Mouse (Mus musculus) heart, postnatal 14 days (tissue): Measurements from ENCODE around the gene Ctdsp1. TPM values are rescaled to one million over a fixed set of nuclear protein-coding genes. Genes with fewer than 3 reads are reported as not detected.
A peak's percentile ranks its signal among the peaks of the same experiment; 100 is the strongest.

ENCODE experiments used
- DNase-seq, 2 experiments: peaks; one replicate each; pipeline ENCODE4 v3.0.0; 2021 to 2022
- intact Hi-C: fragments of 180-260 bp; cut with DNase I; formaldehyde crosslinking; loops from one replicate; pipeline ENCODE4 v1.15.1; 2025
- long read RNA-seq, 2 experiments: library from polyadenylated mRNA; stranded (forward); transcript quantifications; one replicate each; pipeline ENCODE4 v2.0.0; 2021
- total RNA-seq, 2 experiments: library from RNA; stranded (reverse); gene quantifications; 2 replicates each; pipeline ENCODE4 v1.2.3; 2021

Ctdsp1 gene
- total RNA-seq = 100 to 1,000 TPM; 106 to 118 TPM
- long read RNA-seq, experiment 1, partial matches to known transcripts = 6 of 17 reads
- long read RNA-seq, experiment 1, other reads (novel, unspliced or antisense) = 7 of 17 reads
- long read RNA-seq, experiment 2, transcript Ctdsp1-201 (7 exons, 2,876 nt) = major isoform, 9 of 20 reads
- long read RNA-seq, experiment 2, partial matches to known transcripts = 3 of 20 reads
- long read RNA-seq, experiment 2, other reads (novel, unspliced or antisense) = 8 of 20 reads

GRCm38 (mm10) chr1:74390924-74391748 is at the start of gene Ctdsp1:
TSS of gene Ctdsp1 (plus strand) at chr1:74391509.
- peak; percentile 98 for DNase-seq
- intact Hi-C loops = no loop called here

DNA sequence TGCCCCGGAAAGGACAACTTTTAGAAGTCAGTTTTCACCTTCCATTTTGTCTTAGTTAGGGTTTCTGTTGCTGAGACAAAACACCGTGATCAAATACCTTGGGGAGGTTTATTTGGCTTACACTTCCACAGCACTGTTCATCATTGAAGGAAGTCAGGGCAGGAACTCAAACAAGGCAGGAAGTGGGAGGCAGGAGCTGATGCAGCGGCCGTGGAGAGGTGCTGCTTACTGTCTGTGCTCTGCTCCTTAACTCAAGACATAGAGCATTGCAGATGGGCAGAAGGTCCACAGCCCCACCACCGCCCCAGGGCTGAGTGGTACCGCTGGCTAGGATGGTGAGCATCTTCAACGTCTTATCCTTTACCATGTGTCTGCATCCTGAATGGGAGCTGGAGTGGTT is 49.4 kb upstream of the Ctdsp1 start:
- intact Hi-C loops = loop anchor here (2.0 kb wide), 1 partner anchor 15 kb away; no protein-coding TSS in a partner anchor
- DNase-seq = no peak

DNA sequence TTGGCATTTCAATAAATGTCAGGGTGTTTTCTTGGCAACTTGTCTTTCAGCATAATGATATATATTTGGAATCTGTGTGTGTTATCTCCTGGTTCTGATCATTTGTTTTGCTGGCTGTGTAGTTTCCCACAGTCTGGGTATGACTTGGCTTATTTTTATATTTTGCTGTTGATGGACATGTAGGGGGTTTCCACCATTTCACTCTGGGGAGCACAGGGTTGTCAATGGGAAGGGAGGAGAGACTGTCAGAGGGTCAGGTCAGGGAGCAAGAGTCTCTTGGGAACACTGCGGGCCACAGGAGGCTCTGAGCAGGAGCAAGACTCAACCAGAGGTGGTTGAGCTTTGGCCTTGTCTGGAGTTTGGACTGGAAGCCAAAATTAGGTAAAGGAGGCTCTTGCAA is 49.0 kb upstream of the Ctdsp1 start:
- no peak for DNase-seq
- intact Hi-C loops = loop anchor here (2.0 kb wide), 1 partner anchor 14 kb away; no protein-coding TSS in a partner anchor

DNA sequence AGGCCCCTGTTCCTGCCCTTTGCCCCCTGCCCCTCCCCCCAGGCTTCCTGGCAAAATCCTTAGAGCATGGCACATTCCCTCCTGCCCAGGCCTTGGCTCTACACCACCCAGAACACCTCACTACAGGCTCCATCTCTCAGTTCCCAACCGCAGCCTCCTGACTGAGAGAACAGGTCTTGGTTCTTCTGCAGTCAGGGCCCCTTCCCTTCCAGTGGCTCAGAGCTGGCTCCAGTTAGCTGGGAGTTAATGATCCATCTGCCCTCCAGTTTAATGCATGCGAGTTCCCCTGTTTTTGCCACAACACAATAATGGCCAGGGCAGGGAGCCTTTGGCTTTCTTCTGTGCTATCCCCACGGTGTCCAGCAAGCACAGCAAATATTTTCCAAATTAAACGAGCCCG is 48.1 kb upstream of the Ctdsp1 start:
- intact Hi-C loops = loop anchor here (2.0 kb wide), 1 partner anchor 14 kb away; no protein-coding TSS in a partner anchor
- no peak for DNase-seq

DNA sequence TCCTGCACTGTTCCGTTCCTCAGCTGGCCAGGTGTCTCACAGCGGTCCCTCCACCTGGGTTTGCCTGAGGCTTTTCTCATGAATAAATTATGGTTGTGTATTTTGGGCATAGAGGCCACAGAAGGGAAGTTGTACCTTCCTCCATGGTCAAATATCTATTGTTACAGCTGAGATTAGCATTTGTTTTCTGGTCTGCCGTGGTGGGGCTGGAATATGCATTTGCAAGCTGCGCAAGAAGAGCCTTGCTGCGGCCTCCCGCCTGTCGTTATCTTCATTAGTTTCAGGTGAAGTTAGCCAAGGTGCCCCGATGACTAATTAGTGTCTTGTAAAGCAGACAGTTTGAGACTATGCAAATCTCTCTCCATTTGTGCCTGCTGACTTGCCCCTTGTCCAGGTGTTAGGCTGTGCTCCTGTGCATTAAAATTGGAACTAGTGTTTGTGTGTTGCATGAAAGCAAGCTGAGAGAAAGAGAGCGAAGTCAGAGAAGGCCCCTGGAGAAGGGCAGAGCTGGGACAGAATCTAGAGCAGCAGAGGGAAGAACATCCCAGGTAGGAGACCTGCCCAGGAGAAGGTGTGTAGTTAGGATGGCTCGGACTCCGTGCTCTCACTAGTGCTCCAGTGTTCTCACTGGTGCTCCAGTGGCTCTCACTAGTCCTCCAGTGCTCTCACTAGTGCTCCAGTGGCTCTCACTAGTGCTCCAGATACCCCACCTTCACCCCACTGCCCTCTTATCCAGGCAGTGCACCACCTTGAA is 47.0 kb upstream of the Ctdsp1 start:
- DNase-seq = no peak
- intact Hi-C loops = no loop called here

DNA sequence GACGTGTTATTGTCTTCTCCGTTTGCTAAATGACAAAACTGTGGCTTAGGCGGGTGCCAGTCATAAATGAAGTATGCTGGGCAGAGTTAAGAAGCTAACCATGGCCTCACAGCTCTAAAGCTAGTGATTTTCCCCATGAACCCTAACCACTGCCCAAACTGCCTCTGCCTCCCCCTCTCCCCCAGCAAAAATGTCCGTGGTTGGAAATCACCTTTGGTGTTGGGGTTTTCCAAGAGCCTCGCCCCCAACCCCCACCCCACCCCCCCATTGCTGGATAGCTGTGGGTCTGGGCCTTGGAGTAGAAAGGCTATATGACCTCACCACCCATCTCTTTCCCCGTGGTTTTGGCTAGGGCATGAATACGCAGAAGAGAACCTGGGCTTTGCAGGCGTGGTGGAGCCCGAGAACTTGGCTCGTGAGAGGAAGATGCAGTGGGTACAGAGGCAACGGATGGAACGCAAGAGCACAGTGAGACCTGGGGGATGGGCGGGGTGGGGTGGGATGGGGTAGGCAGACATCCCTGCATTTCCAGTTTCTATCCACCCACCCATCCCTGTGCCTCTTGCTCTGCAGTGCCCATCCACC is 40.0 kb upstream of the Ctdsp1 start:
- intact Hi-C loops = no loop called here
- no peak for DNase-seq

- intact Hi-C loops = no loop called here
- DNase-seq = no peak
Measured at GRCm38 (mm10) chr1:74352532-74353096, 38.7 kb upstream of the Ctdsp1 start.

GRCm38 (mm10) chr1:74353453-74354229 is 37.7 kb upstream of the Ctdsp1 start:
- intact Hi-C loops = no loop called here
- no peak for DNase-seq

DNA sequence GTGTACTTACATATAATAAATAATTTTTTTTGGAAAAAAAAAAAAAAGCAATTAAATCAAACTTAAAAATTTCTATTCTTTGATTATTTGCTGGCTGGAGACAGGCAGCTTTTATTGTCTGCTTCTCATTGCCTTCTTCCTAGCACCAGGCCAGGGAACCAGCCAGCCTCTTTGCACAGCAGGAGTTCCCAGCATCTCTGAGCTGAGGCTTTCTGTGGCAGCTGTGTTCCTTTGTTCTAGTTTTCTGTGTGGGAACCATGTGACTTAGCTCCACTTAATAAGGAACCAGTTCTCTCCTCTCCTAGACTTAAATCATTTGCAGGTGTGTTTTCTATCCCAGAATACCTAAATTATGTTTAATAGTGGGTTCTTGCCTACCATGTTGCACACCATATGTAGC is 33.8 kb upstream of the Ctdsp1 start:
- DNase-seq = no peak
- intact Hi-C loops = loop anchor here (2.0 kb wide), 1 partner anchor 15 kb away; no protein-coding TSS in a partner anchor

DNA sequence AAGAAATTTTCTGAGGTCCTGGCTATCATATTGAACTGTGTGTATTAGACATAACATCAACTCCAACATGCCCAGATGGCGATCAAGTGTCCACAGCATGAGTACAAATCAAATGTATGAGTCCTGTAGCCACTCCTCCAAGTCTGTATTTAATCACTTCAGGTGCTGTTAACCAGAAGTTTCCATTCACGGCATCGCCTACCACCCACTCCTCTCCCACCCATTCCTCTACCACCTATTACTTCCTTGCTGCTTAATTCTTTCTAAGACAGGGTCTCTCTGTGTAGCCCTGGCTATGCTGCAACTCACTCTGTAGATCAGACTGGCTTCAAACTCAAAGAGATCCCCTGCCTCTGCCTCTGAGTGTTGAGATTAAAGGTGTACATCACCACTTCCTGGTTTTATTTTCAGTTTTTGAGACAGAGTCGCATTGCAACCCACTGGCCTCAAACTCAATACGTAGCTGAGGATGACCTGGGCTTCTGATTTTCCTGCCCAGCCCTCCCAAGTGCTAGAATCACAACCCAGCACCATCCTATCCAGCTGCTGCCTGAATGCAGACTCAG is 31.3 kb upstream of the Ctdsp1 start:
- intact Hi-C loops = no loop called here
- DNase-seq = no peak

- peak; percentile 70 to 87 for DNase-seq
- intact Hi-C loops = loop anchor here (1.0 to 2.0 kb wide), 4 partner anchors 49 to 157 kb away; no protein-coding TSS in a partner anchor
Measured at GRCm38 (mm10) chr1:74361812-74362211, 29.5 kb upstream of the Ctdsp1 start, which contains the start of gene Catip. TSS of gene Catip (plus strand) at chr1:74362108.

GRCm38 (mm10) chr1:74362325-74363229 is 28.7 kb upstream of the Ctdsp1 start:
- intact Hi-C loops = loop anchor here (2.0 kb wide), 3 partner anchors 74 to 158 kb away; no protein-coding TSS in a partner anchor
- no peak for DNase-seq

DNA sequence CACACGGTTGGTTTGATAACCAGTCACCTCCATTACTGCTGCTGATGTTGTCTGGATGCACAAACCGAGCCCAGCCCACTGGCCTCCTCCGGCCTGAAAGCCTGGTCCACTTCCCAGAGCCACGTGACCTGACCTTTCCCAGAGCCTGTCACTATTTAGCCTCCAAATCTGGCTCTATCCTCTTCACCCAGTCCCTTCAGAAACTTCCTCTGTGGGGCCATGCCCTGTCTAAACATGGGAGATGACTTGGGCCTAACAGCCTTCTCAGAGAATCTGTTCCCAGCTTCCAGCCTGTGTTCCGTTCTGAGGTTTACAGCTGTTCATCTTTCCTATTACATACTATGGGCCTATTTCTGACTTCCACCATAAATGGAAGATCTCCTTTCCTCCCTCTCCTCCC is 27.9 kb upstream of the Ctdsp1 start:
- no peak for DNase-seq
- intact Hi-C loops = loop anchor here (2.0 kb wide), 3 partner anchors 75 to 159 kb away; no protein-coding TSS in a partner anchor

DNA sequence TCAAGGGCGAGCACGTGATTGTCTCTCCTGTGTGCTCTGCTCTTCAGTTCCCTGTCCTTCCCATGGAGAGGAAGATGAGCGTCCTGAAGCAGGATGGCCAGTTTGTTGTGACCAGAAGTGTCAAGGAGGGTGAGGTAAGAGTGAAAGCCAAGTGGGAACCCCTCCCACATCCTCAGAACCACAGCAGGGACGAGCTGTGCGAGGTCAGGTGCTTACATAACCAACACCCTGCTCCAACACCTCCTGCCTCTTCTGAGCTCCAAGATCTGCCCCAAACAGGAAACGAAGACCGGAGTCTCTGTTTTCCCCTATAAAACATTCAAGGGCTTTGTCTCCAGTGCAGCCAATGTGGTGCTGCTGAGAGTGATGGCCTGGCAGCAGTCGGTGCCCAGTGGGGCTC is 27.0 kb upstream of the Ctdsp1 start:
- no peak for DNase-seq
- intact Hi-C loops = no loop called here

DNA sequence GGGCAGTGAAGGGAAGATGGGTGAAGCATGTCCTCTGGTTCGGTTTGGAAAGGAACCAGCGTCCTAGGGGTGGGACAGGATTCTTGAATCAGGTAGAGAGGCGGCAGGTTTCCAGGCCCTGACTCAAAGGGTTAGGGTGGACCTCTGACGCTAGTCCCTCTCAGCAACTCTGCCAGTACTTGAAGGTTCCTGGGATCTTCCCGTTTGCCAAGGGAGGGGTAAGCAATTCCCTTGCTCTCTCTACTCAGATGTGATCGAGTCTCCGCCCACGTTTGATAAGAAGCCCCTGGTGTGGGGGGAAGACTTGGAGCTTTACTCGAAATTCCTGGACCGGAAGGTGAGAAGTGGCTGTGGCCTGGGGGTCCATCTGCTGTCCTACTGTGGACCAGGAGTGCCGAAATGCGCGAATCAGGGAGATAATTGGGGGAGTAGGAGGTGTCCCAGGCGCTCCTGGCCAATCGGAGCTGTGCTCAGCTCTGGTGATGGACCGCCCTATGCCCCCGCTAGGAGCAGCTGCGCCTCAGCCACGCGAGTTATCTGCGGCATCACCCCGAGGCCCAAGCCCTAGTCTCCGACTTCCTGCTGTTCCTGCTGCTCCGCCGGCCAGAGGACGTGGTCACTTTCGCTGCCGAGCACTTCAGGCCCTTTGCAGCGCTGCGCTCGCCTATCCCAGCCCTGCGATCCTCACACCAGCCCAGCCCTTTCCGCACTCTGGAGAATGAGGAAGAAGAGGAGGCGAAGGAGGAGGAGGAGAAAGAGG is 23.2 kb upstream of the Ctdsp1 start:
- intact Hi-C loops = loop anchor here (1.0 kb wide), 1 partner anchor 79 kb away; no protein-coding TSS in a partner anchor
- DNase-seq = peak; percentile 71 to 74

DNA sequence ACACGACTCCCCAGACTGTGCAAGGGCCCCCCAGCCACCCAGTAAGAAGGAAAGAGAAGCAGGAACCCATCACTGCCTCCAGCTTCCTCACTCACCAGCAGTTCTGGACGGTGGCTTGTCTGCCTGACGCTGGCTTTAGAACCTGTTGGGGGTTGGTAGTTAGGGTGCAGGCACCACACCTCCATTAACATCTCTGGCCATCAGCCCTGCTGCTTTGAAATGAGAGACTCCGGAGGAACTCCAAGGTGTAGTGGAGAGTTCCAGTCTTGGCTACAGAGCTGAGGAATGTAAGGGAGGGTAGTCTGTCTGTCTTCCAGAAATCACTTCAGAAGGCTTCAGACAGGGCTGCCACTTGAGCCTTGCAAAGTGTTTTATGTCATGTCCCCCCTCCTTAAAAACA is 21.3 kb upstream of the Ctdsp1 start:
- intact Hi-C loops = no loop called here
- DNase-seq = no peak

GRCm38 (mm10) chr1:74373372-74373771 is 17.9 kb upstream of the Ctdsp1 start:
- DNase-seq = no peak
- intact Hi-C loops = no loop called here
